Mouse (Mus musculus) MEL (cell line): ENCODE measurements around the gene Ttc39a. TPM values are rescaled to one million over a fixed set of nuclear protein-coding genes. Genes with fewer than 3 reads are reported as not detected.

Experiments
- DNase-seq: peaks from one replicate; pipeline ENCODE4 v3.0.0; 2011; ENCODE audit warnings: low read depth, low spot score
- H3K27ac ChIP-seq: 2 replicates; pipeline ENCODE4 v1.5.1; 2012; ENCODE audit warnings: low read depth, mild to moderate bottlenecking, control low read depth, low read length, moderate library complexity; ENCODE audit not compliant: control insufficient read depth
- H3K27me3 ChIP-seq, 2 experiments: fragments of 150-350 bp in 1 of 2; sonication (generic) in 1 of 2; 2 replicates each; pipeline ENCODE4 v1.6.1; 2012; ENCODE audit warnings: low read length in 2 of 2, mild to moderate bottlenecking in 2 of 2, improper control_type of control experiment in 1 of 2, moderate library complexity in 1 of 2; ENCODE audit not compliant: insufficient read depth in 2 of 2, control insufficient read depth in 1 of 2
- H3K36me3 ChIP-seq, 2 experiments: 2 replicates each; pipeline ENCODE4 v1.6.1; 2012 to 2014; ENCODE audit warnings: low read length in 2 of 2, improper control_type of control experiment in 1 of 2, inconsistent platforms in 1 of 2, mild to moderate bottlenecking in 1 of 2; ENCODE audit not compliant: insufficient read depth in 2 of 2, control insufficient read depth in 1 of 2
- H3K4me1 ChIP-seq, 2 experiments: fragments of 150-350 bp in 1 of 2; sonication (generic) in 1 of 2; 2 replicates each; pipeline ENCODE4 v1.6.1; 2012; ENCODE audit warnings: low read length in 2 of 2, improper control_type of control experiment in 1 of 2, mild to moderate bottlenecking in 1 of 2; ENCODE audit not compliant: insufficient read depth in 2 of 2, control insufficient read depth in 1 of 2
- H3K4me3 ChIP-seq, 2 experiments: fragments of 150-350 bp in 1 of 2; sonication (generic) in 1 of 2; 2 replicates each; pipeline ENCODE4 v1.5.1; 2012; ENCODE audit warnings: low read depth in 2 of 2, low read length in 2 of 2, mild to moderate bottlenecking in 2 of 2, moderate library complexity in 2 of 2, control low read depth in 1 of 2, improper control_type of control experiment in 1 of 2; ENCODE audit not compliant: control insufficient read depth in 1 of 2, insufficient read depth in 1 of 2
- H3K79me2 ChIP-seq: 2 replicates; pipeline ENCODE4 v1.6.1; 2012; ENCODE audit warnings: mild to moderate bottlenecking, low read length, moderate library complexity; ENCODE audit not compliant: control insufficient read depth, poor library complexity, insufficient read depth
- H3K9ac ChIP-seq: 2 replicates; pipeline ENCODE4 v1.6.1; 2012; ENCODE audit warnings: low read depth, mild to moderate bottlenecking, control low read depth, low read length, moderate library complexity; ENCODE audit not compliant: control insufficient read depth, poor library complexity, severe bottlenecking
- H3K9me3 ChIP-seq: fragments of 150-350 bp; sonication (generic); replicated peaks from 2 replicates; pipeline ENCODE4 v1.6.1; 2012; ENCODE audit warnings: mild to moderate bottlenecking, low read length, improper control_type of control experiment, moderate library complexity; ENCODE audit not compliant: insufficient read depth
- BHLHE40 ChIP-seq: IDR thresholded peaks from 2 replicates; pipeline ENCODE4 v1.6.1; 2012; ENCODE audit warnings: low read depth, mild to moderate bottlenecking, inconsistent platforms, low read length, improper control_type of control experiment, borderline replicate concordance
- CHD1 ChIP-seq: IDR thresholded peaks from 2 replicates; pipeline ENCODE4 v1.6.1; 2012; ENCODE audit warnings: low read depth, mild to moderate bottlenecking, inconsistent platforms, low read length, improper control_type of control experiment
- CTCF ChIP-seq, 3 experiments: IDR thresholded peaks in 2 of 3; conservative IDR thresholded peaks in 1 of 3; 2 replicates each; pipeline ENCODE4 v1.5.1; 2011 to 2012; ENCODE audit warnings: low read length in 3 of 3, low read depth in 2 of 3, mild to moderate bottlenecking in 2 of 3, improper control_type of control experiment in 1 of 3, inconsistent platforms in 1 of 3, mixed read lengths in 1 of 3, moderate library complexity in 1 of 3; ENCODE audit not compliant: control insufficient read depth in 1 of 3, insufficient read depth in 1 of 3, poor library complexity in 1 of 3, severe bottlenecking in 1 of 3
- EP300 ChIP-seq, 2 experiments: IDR thresholded peaks; 2 replicates each; pipeline ENCODE4 v1.6.1; 2011; ENCODE audit warnings: improper control_type of control experiment in 2 of 2, low read length in 2 of 2, low read depth in 1 of 2, mild to moderate bottlenecking in 1 of 2
- ETS1 ChIP-seq: IDR thresholded peaks from 2 replicates; pipeline ENCODE4 v1.6.1; 2012; ENCODE audit warnings: low read depth, mild to moderate bottlenecking, inconsistent platforms, low read length, improper control_type of control experiment, moderate library complexity
- GABPA ChIP-seq: IDR thresholded peaks from 2 replicates; pipeline ENCODE4 v1.6.1; 2012; ENCODE audit warnings: low read depth, mild to moderate bottlenecking, inconsistent platforms, low read length, improper control_type of control experiment, moderate library complexity
- HCFC1 ChIP-seq: IDR thresholded peaks from 2 replicates; pipeline ENCODE4 v1.6.1; 2012; ENCODE audit warnings: low read depth, mild to moderate bottlenecking, inconsistent platforms, low read length, improper control_type of control experiment, moderate library complexity
- JUND ChIP-seq: IDR thresholded peaks from 2 replicates; pipeline ENCODE4 v1.6.1; 2011; ENCODE audit warnings: low read depth, mild to moderate bottlenecking, improper control_type of control experiment, low read length
- KAT2A ChIP-seq: conservative IDR thresholded peaks from 2 replicates; pipeline ENCODE4 v1.6.1; 2012; ENCODE audit warnings: low read depth, low read length, improper control_type of control experiment, inconsistent platforms
- MAFK ChIP-seq: IDR thresholded peaks from 2 replicates; pipeline ENCODE4 v1.6.1; 2011; ENCODE audit warnings: low read depth, mild to moderate bottlenecking, low read length, improper control_type of control experiment, borderline replicate concordance
- MAX ChIP-seq: IDR thresholded peaks from 2 replicates; pipeline ENCODE4 v1.6.1; 2011; ENCODE audit warnings: low read length, improper control_type of control experiment
- MAZ ChIP-seq: IDR thresholded peaks from 2 replicates; pipeline ENCODE4 v1.6.1; 2012; ENCODE audit warnings: low read depth, mild to moderate bottlenecking, inconsistent platforms, low read length, improper control_type of control experiment
- MYB ChIP-seq: IDR thresholded peaks from 2 replicates; pipeline ENCODE4 v1.6.1; 2011; ENCODE audit warnings: mild to moderate bottlenecking, low read depth, low read length, improper control_type of control experiment
- NELFE ChIP-seq: IDR thresholded peaks from 2 replicates; pipeline ENCODE4 v1.6.1; 2011; ENCODE audit warnings: low read depth, low read length, improper control_type of control experiment
- POLR2A ChIP-seq, 2 experiments: IDR thresholded peaks; 2 replicates each; pipeline ENCODE4 v1.6.1; 2011 to 2012; ENCODE audit warnings: low read length in 2 of 2, mild to moderate bottlenecking in 2 of 2, control low read depth in 1 of 2, improper control_type of control experiment in 1 of 2, low read depth in 1 of 2, moderate library complexity in 1 of 2; ENCODE audit not compliant: control insufficient read depth in 1 of 2, insufficient read depth in 1 of 2, poor library complexity in 1 of 2
- POLR2AphosphoS2 ChIP-seq: IDR thresholded peaks from 2 replicates; pipeline ENCODE4 v1.6.1; 2011; ENCODE audit warnings: low read length, improper control_type of control experiment
- RAD21 ChIP-seq: IDR thresholded peaks from 2 replicates; pipeline ENCODE4 v1.6.1; 2011; ENCODE audit warnings: mild to moderate bottlenecking, low read depth, low read length, improper control_type of control experiment
- RCOR1 ChIP-seq: IDR thresholded peaks from 2 replicates; pipeline ENCODE4 v1.6.1; 2012; ENCODE audit warnings: low read depth, mild to moderate bottlenecking, inconsistent platforms, low read length, improper control_type of control experiment
- TAL1 ChIP-seq: IDR thresholded peaks from 2 replicates; pipeline ENCODE4 v1.6.1; 2012; ENCODE audit warnings: mild to moderate bottlenecking, inconsistent platforms, low read length, moderate library complexity, mixed read lengths
- TCF12 ChIP-seq: IDR thresholded peaks from 2 replicates; pipeline ENCODE4 v1.6.1; 2014; ENCODE audit warnings: low read depth, mild to moderate bottlenecking, inconsistent platforms, low read length, improper control_type of control experiment, moderate library complexity
- UBTF ChIP-seq: IDR thresholded peaks from 2 replicates; pipeline ENCODE4 v1.6.1; 2012; ENCODE audit warnings: low read depth, mild to moderate bottlenecking, inconsistent platforms, low read length, improper control_type of control experiment, moderate library complexity, borderline replicate concordance; ENCODE audit not compliant: insufficient read depth
- USF1 ChIP-seq: IDR thresholded peaks from 2 replicates; pipeline ENCODE4 v1.6.1; 2014; ENCODE audit warnings: low read depth, mild to moderate bottlenecking, inconsistent platforms, low read length, improper control_type of control experiment, moderate library complexity
- ZC3H11A ChIP-seq: IDR thresholded peaks from 2 replicates; pipeline ENCODE4 v1.6.1; 2012; ENCODE audit warnings: low read depth, mild to moderate bottlenecking, inconsistent platforms, low read length, improper control_type of control experiment
- ZKSCAN1 ChIP-seq: IDR thresholded peaks from 2 replicates; pipeline ENCODE4 v1.6.1; 2012; ENCODE audit warnings: low read depth, mild to moderate bottlenecking, inconsistent platforms, low read length, improper control_type of control experiment, moderate library complexity
- ZNF384 ChIP-seq: IDR thresholded peaks from 2 replicates; pipeline ENCODE4 v1.6.1; 2012; ENCODE audit warnings: low read depth, mild to moderate bottlenecking, inconsistent platforms, low read length, improper control_type of control experiment
- polyA plus RNA-seq, 2 experiments: library from polyadenylated mRNA; stranded (reverse) in 1 of 2; unstranded in 1 of 2; fragments of >175 nt in 1 of 2; fragments of >200 nt in 1 of 2; gene quantifications; 2 replicates each; pipeline versions ENCODE4 v1.2.1 to v1.2.4; 2012; ENCODE audit warnings: low replicate concordance in 2 of 2, low read depth in 1 of 2; ENCODE audit not compliant: insufficient read length in 2 of 2, insufficient read depth in 1 of 2, missing spikeins in 1 of 2
- total RNA-seq: library from RNA; depleted of rRNA; stranded (reverse); fragments of 300-350 nt; gene quantifications from 2 replicates; pipeline ENCODE4 v1.2.3, GENCODE M21; 2012

Ttc39a gene
- total and polyA plus RNA-seq, 3 experiments, result 2.8 to 4.2 TPM; not detected in 1

DNA sequence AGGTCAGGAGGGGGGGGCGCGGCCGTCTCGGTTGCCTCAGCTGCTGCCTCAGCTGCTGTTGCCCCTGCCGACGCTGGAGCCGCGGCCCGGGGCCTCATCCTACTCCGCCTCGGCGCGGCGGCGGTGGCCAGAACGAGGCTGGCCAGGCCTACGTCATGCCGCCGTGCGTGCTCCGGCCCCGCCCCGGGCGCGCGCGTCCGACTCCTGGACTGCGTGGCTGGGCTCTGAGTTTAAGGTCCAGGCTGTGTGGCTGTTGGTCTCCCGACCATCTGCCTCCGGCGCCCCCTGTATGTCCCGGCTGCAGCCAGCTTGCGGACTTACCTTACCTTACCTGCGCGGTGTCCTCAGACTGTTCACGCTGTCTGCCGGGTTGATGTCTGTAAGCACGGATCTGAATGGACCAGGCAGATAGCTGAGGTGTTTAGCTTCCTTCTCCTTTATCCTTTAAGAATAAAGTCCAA, 70.2 kb downstream of the Ttc39a start (continued):
- TF ChIP-seq ZC3H11A, result no peak
- no peak for TF ChIP-seq TAL1
- peak; percentile 82 to 85 for TF ChIP-seq POLR2A (IDR thresholded peaks at IDR 0.05; ENCODE audit: control insufficient read depth in 1 of 2, insufficient read depth in 1 of 2, low read depth in 1 of 2, low read length in 2 of 2, poor library complexity in 1 of 2)
- TF ChIP-seq EP300 (IDR thresholded peaks at IDR 0.05; ENCODE audit: low read depth in 1 of 2, low read length in 2 of 2), result no peak
- peak; percentile 56; the same call in 1 of the 2 replicates for TF ChIP-seq ETS1
- no peak for TF ChIP-seq GABPA
- peak; percentile 46; the same call in 1 of the 2 replicates for TF ChIP-seq MAZ
- 0 out of 2 replicates have a peak, but pooled peaks have one; percentile 17 for TF ChIP-seq USF1
- no peak for TF ChIP-seq ZKSCAN1
- no peak for TF ChIP-seq MYB
- TF ChIP-seq POLR2AphosphoS2, result peak; percentile 81
- TF ChIP-seq KAT2A, result no peak; the same call in 1 of the 2 replicates
- no peak for TF ChIP-seq RAD21
- TF ChIP-seq MAFK, result no peak
- no peak for TF ChIP-seq CTCF (IDR thresholded peaks at IDR 0.05 in 2 of 3, conservative IDR thresholded peaks at IDR 0.05 in 1 of 3; ENCODE audit: control insufficient read depth in 1 of 3, insufficient read depth in 1 of 3, low read depth in 2 of 3, low read length in 3 of 3, poor library complexity in 1 of 3, severe bottlenecking in 1 of 3)
- TF ChIP-seq, all 39 proteins: peak for 13

DNA sequence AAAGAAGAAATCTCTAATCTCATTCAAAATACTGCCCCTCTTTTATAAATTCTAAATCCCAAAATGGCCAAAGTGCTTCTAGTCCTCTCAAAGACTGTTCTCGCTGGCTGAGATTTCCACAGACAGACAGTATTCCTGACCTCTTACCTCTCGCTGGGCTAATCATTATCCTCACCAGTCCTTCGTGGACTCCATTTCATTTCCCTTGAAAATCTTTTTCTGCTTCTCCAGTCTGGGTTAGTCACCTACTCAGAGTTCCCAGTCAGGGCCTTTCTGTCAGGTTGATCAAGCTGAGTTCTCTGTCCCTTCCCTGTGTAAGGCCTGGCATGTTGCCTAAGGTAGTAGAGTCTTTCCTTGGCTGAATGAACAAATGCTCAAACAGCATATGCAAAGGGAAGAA, 71.0 kb downstream of the Ttc39a start:
- H3K27me3 ChIP-seq, result peaks cover 0 to 3% of the 10 kb centered on the region in 2 experiments; a peak in 3 of 4 replicates
- H3K36me3 ChIP-seq, result peaks cover 0 to 15% of the 10 kb centered on the region in 2 experiments; a peak in 2 of 4 replicates
- no peak for TF ChIP-seq NELFE
- TF ChIP-seq TCF12, result no peak
- TF ChIP-seq CTCF (IDR thresholded peaks at IDR 0.05 in 2 of 3, conservative IDR thresholded peaks at IDR 0.05 in 1 of 3; ENCODE audit: control insufficient read depth in 1 of 3, insufficient read depth in 1 of 3, low read depth in 2 of 3, low read length in 3 of 3, poor library complexity in 1 of 3, severe bottlenecking in 1 of 3), result no peak
- no peak for TF ChIP-seq EP300 (IDR thresholded peaks at IDR 0.05; ENCODE audit: low read depth in 1 of 2, low read length in 2 of 2)
- no peak for TF ChIP-seq UBTF
- no peak for TF ChIP-seq RCOR1
- TF ChIP-seq ZC3H11A, result no peak
- TF ChIP-seq BHLHE40, result no peak
- TF ChIP-seq CHD1, result no peak
- no peak for TF ChIP-seq MAX
- no peak for TF ChIP-seq MAZ
- no peak for TF ChIP-seq GABPA
- TF ChIP-seq MYB, result no peak
- no peak for TF ChIP-seq HCFC1
- TF ChIP-seq JUND, result no peak
- TF ChIP-seq ZNF384, result no peak
- H3K9ac ChIP-seq, result no peak overlapping the region
- peaks cover 9 to 12% of the 10 kb centered on the region in 2 experiments for H3K4me1 ChIP-seq
- DNase-seq, result peak; percentile 18
- H3K4me3 ChIP-seq, result no peak overlapping the region
- no peaks in the 10 kb centered on the region for H3K9me3 ChIP-seq
- peaks cover 25% of the 10 kb centered on the region for H3K79me2 ChIP-seq
- no peak overlapping the region for H3K27ac ChIP-seq
